Mouse (Mus musculus) heart, embryonic 11.5 days (tissue): ENCODE measurements around the gene Psma7. TPM values are rescaled to one million over a fixed set of nuclear protein-coding genes. Genes with fewer than 3 reads are reported as not detected.

Experiments
- ATAC-seq: fragments of 200-750 bp; cut with Nextera tagmentation; replicated peaks from 2 replicates; pipeline ENCODE4 v1.8.0; 2017; ENCODE audit warnings: moderate library complexity; ENCODE audit not compliant: insufficient number of reproducible peaks, low FRiP score, low TSS enrichment
- H3K27ac ChIP-seq: fragments of 300-500 bp; sonication (generic); 2 replicates; pipeline ENCODE4 v1.5.1; 2014; ENCODE audit warnings: mild to moderate bottlenecking, low read depth, low read length
- H3K27me3 ChIP-seq: fragments of 300-500 bp; sonication (generic); 2 replicates; pipeline ENCODE4 v1.6.1; 2014; ENCODE audit warnings: mild to moderate bottlenecking, low read length, mixed read lengths; ENCODE audit not compliant: control insufficient read depth, insufficient read depth
- H3K36me3 ChIP-seq: fragments of 300-500 bp; sonication (generic); 2 replicates; pipeline ENCODE4 v1.6.1; 2014; ENCODE audit warnings: mild to moderate bottlenecking, low read length, moderate library complexity, mixed read lengths; ENCODE audit not compliant: control insufficient read depth, insufficient read depth
- H3K4me1 ChIP-seq: fragments of 300-500 bp; sonication (generic); 2 replicates; pipeline ENCODE4 v1.6.1; 2014; ENCODE audit warnings: low read length; ENCODE audit not compliant: control insufficient read depth, insufficient read depth
- H3K4me2 ChIP-seq: fragments of 300-500 bp; sonication (generic); 2 replicates; pipeline ENCODE4 v1.6.1; 2014; ENCODE audit warnings: mild to moderate bottlenecking, moderate library complexity
- H3K4me3 ChIP-seq: fragments of 300-500 bp; sonication (generic); 2 replicates; pipeline ENCODE4 v1.5.1; 2014; ENCODE audit warnings: low read depth, low read length
- H3K9ac ChIP-seq: fragments of 300-500 bp; sonication (generic); 2 replicates; pipeline ENCODE4 v1.6.1; 2014; ENCODE audit warnings: mild to moderate bottlenecking, low read depth, low read length, moderate library complexity
- H3K9me3 ChIP-seq: fragments of 300-500 bp; sonication (generic); replicated peaks from 2 replicates; pipeline ENCODE4 v1.6.1; 2016; ENCODE audit warnings: low read length; ENCODE audit not compliant: control insufficient read depth
- WGBS: fragments of 180-500 bp; shearing (Covaris S2); extraction: QIAGEN DNeasy Blood & Tissue Kit; methylation state at CpG from one replicate; pipeline ENCODE4 v1.1.7; 2014; ENCODE audit not compliant: insufficient replicate concordance; 5-methylcytosine and 5-hydroxymethylcytosine counted together
- polyA plus RNA-seq: library from polyadenylated mRNA; unstranded; fragments of >200 nt; fragmentation: Nextera tagmentation; extraction: Ambion mirVana; gene quantifications from 2 replicates; pipeline ENCODE4 v1.2.1, GENCODE M21; 2014

Gene Psma7
- polyA plus RNA-seq, 1 experiment from 2014 or later = 495 TPM

- no peak overlapping the region for H3K4me2 ChIP-seq
- H3K27ac ChIP-seq = no peak overlapping the region
- H3K9me3 ChIP-seq = no peaks in the 10 kb centered on the region
- no peak overlapping the region; the same call in 1 of the 2 replicates for H3K9ac ChIP-seq
- peaks cover 25% of the 10 kb centered on the region; the same call in 1 of the 2 replicates for H3K27me3 ChIP-seq
- 53% methylated on average over 6 of the region's 6 CpGs for WGBS
- peaks cover 21% of the 10 kb centered on the region for H3K4me1 ChIP-seq
- no peak for ATAC-seq
- H3K36me3 ChIP-seq = no peaks in the 10 kb centered on the region
- no peak overlapping the region for H3K4me3 ChIP-seq
These were observed 19.5 kb downstream of the Psma7 start for GRCm38 (mm10) chr2:180022751-180023150.

GRCm38 (mm10) chr2:180020919-180021318 is 21.3 kb downstream of the Psma7 start:
- Histone ChIP-seq H3K27me3 (peaks cover 25% of the 10 kb centered on the region; the same call in 1 of the 2 replicates), H3K4me2 (no peak overlapping the region), H3K9me3 (no peaks in the 10 kb centered on the region), H3K4me1 (peaks cover 8% of the 10 kb centered on the region), H3K36me3 (no peaks in the 10 kb centered on the region), H3K4me3 (no peak overlapping the region), H3K27ac (no peak overlapping the region), H3K9ac (no peak overlapping the region)
- WGBS = 72% methylated on average over 8 of the region's 8 CpGs
- ATAC-seq = no peak

GRCm38 (mm10) chr2:180020091-180020661 is 22.1 kb downstream of the Psma7 start:
- no peak for ATAC-seq
- H3K36me3 ChIP-seq = no peaks in the 10 kb centered on the region
- no peak overlapping the region for H3K9ac ChIP-seq
- no peaks in the 10 kb centered on the region for H3K9me3 ChIP-seq
- no peak overlapping the region for H3K27ac ChIP-seq
- no peak overlapping the region for H3K4me2 ChIP-seq
- peaks cover 25% of the 10 kb centered on the region; the same call in 1 of the 2 replicates for H3K27me3 ChIP-seq
- no peak overlapping the region for H3K4me3 ChIP-seq
- H3K4me1 ChIP-seq = peaks cover 5% of the 10 kb centered on the region; the same call in 1 of the 2 replicates
- WGBS = 58% methylated on average over 7 of the region's 7 CpGs

- 72% methylated on average over 9 of the region's 9 CpGs for WGBS
- peaks cover 28% of the 10 kb centered on the region; the same call in 1 of the 2 replicates for H3K27me3 ChIP-seq
- H3K9ac ChIP-seq = no peak overlapping the region
- H3K36me3 ChIP-seq = no peaks in the 10 kb centered on the region
- no peak for ATAC-seq
- no peaks in the 10 kb centered on the region for H3K9me3 ChIP-seq
- H3K4me1 ChIP-seq = peaks cover 5% of the 10 kb centered on the region; the same call in 1 of the 2 replicates
- H3K27ac ChIP-seq = no peak overlapping the region
- no peak overlapping the region for H3K4me3 ChIP-seq
- no peak overlapping the region for H3K4me2 ChIP-seq
These were observed 23.7 kb downstream of the Psma7 start for GRCm38 (mm10) chr2:180018573-180018972.

- Histone ChIP-seq H3K4me1 (peaks cover 5% of the 10 kb centered on the region; the same call in 1 of the 2 replicates), H3K27me3 (peaks cover 19% of the 10 kb centered on the region; the same call in 1 of the 2 replicates), H3K4me2 (no peak overlapping the region), H3K27ac (no peak overlapping the region), H3K4me3 (no peak overlapping the region), H3K9me3 (no peaks in the 10 kb centered on the region), H3K36me3 (no peaks in the 10 kb centered on the region), H3K9ac (no peak overlapping the region)
- 62% methylated on average over 4 of the region's 4 CpGs for WGBS
- no peak for ATAC-seq
These were observed 24.6 kb downstream of the Psma7 start for GRCm38 (mm10) chr2:180017632-180018031.

GRCm38 (mm10) chr2:180013686-180014085 is 28.5 kb downstream of the Psma7 start:
- Histone ChIP-seq H3K4me2 (no peak overlapping the region), H3K9me3 (no peaks in the 10 kb centered on the region), H3K27ac (no peak overlapping the region), H3K36me3 (no peaks in the 10 kb centered on the region), H3K27me3 (peaks cover 7% of the 10 kb centered on the region; the same call in 1 of the 2 replicates), H3K9ac (no peak overlapping the region), H3K4me1 (peaks cover 5% of the 10 kb centered on the region; the same call in 1 of the 2 replicates), H3K4me3 (no peak overlapping the region)
- 85% methylated on average over 7 of the region's 7 CpGs for WGBS
- no peak for ATAC-seq

GRCm38 (mm10) chr2:180011370-180011769 is 30.9 kb downstream of the Psma7 start:
- Histone ChIP-seq H3K27me3 (peaks cover 2% of the 10 kb centered on the region; the same call in 1 of the 2 replicates), H3K4me1 (no peaks in the 10 kb centered on the region), H3K9me3 (no peaks in the 10 kb centered on the region), H3K36me3 (no peaks in the 10 kb centered on the region), H3K27ac (no peak overlapping the region), H3K4me2 (no peak overlapping the region), H3K9ac (no peak overlapping the region), H3K4me3 (no peak overlapping the region)
- ATAC-seq = no peak
- 79% methylated on average over 6 of the region's 6 CpGs for WGBS

- H3K27ac ChIP-seq = no peak overlapping the region
- H3K4me2 ChIP-seq = no peak overlapping the region
- peaks cover 5% of the 10 kb centered on the region; the same call in 1 of the 2 replicates for H3K27me3 ChIP-seq
- no peaks in the 10 kb centered on the region for H3K36me3 ChIP-seq
- no peak for ATAC-seq
- 87% methylated on average over 7 of the region's 7 CpGs for WGBS
- H3K4me3 ChIP-seq = no peak overlapping the region
- H3K9ac ChIP-seq = no peak overlapping the region
- H3K4me1 ChIP-seq = no peaks in the 10 kb centered on the region
- no peaks in the 10 kb centered on the region for H3K9me3 ChIP-seq
These were observed 31.5 kb downstream of the Psma7 start for GRCm38 (mm10) chr2:180010686-180011085.
